Mouse (Mus musculus): ENCODE data around the gene Elovl2. TPM values are rescaled to one million over a fixed set of nuclear protein-coding genes. Genes with fewer than 3 reads are reported as not detected.
A peak's percentile ranks its signal among the peaks of the same experiment; 100 is the strongest.

Gene Elovl2
- polyA plus RNA-seq, 1 experiment from 2014 or later, result 1.2 TPM

GRCm38 (mm10) chr13:41203691-41204090 lies 16.5 kb downstream of the Elovl2 start:
- no peak for TF ChIP-seq EP300 (optimal IDR thresholded peaks at IDR 0.05)
- no peak for TF ChIP-seq CTCF (IDR thresholded peaks at IDR 0.05; ENCODE audit: low read depth)
- Histone ChIP-seq H3K9me3 (ENCODE audit: control insufficient read depth, low read length) (no peaks in the 10 kb centered on the region), H3K4me2 (replicated peaks; ENCODE audit: low read depth) (no peak overlapping the region), H3K27ac (replicated peaks) (no peak overlapping the region), H3K9ac (ENCODE audit: low read length) (no peak overlapping the region), H3K4me3 (ENCODE audit: low read depth, low read length) (no peak overlapping the region), H3K27me3 (ENCODE audit: control insufficient read depth, insufficient read depth, low read length) (no peaks in the 10 kb centered on the region), H3K4me1 (replicated peaks; ENCODE audit: control insufficient read depth, insufficient read depth) (no peaks in the 10 kb centered on the region), H3K36me3 (ENCODE audit: control insufficient read depth, insufficient read depth, low read length) (no peaks in the 10 kb centered on the region)
- no peak for DNase-seq (ENCODE audit: low spot score)
- no peak for ATAC-seq (ENCODE audit: low FRiP score, low TSS enrichment)
- 80% methylated on average over 9 of the region's 9 CpGs for WGBS

DNA sequence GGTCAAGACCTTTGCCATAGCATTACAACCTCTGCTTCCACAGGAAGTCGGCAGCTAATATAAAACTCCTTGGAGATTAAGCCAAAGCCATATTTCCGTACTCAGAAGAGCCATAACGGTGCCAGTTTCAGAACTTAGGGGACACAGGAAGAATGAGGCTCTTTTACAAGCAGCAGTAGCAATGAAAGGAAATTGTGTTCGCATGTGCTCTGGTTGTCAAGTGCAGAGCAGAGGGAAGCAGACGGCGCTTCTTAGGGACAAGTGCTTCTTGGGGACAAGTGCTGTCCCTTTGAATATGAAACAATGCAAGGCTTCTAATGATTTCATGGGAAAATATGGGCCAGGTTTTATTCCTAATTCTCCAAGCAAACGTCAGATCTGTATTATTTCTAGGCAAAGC lies 16.9 kb downstream of the Elovl2 start:
- DNase-seq (ENCODE audit: low spot score) (no peak), ATAC-seq (ENCODE audit: low FRiP score, low TSS enrichment) (no peak)
- TF ChIP-seq CTCF (IDR thresholded peaks at IDR 0.05; ENCODE audit: low read depth), result no peak
- TF ChIP-seq EP300 (optimal IDR thresholded peaks at IDR 0.05), result no peak
- H3K9ac ChIP-seq (ENCODE audit: low read length), result no peak overlapping the region
- H3K36me3 ChIP-seq (ENCODE audit: control insufficient read depth, insufficient read depth, low read length), result no peaks in the 10 kb centered on the region
- no peak overlapping the region for H3K4me3 ChIP-seq (ENCODE audit: low read depth, low read length)
- no peaks in the 10 kb centered on the region for H3K4me1 ChIP-seq (replicated peaks; ENCODE audit: control insufficient read depth, insufficient read depth)
- WGBS, result 69% methylated on average over 7 of the region's 7 CpGs
- no peaks in the 10 kb centered on the region for H3K9me3 ChIP-seq (ENCODE audit: control insufficient read depth, low read length)
- H3K27me3 ChIP-seq (ENCODE audit: control insufficient read depth, insufficient read depth, low read length), result no peaks in the 10 kb centered on the region
- H3K4me2 ChIP-seq (replicated peaks; ENCODE audit: low read depth), result no peak overlapping the region
- no peak overlapping the region for H3K27ac ChIP-seq (replicated peaks)

GRCm38 (mm10) chr13:41200861-41201260 lies 19.3 kb downstream of the Elovl2 start:
- ATAC-seq (ENCODE audit: low FRiP score, low TSS enrichment), result no peak
- H3K27ac ChIP-seq (replicated peaks), result no peak overlapping the region
- H3K36me3 ChIP-seq (ENCODE audit: control insufficient read depth, insufficient read depth, low read length), result no peaks in the 10 kb centered on the region
- DNase-seq (ENCODE audit: low spot score), result no peak
- H3K4me2 ChIP-seq (replicated peaks; ENCODE audit: low read depth), result no peak overlapping the region
- H3K27me3 ChIP-seq (ENCODE audit: control insufficient read depth, insufficient read depth, low read length), result no peaks in the 10 kb centered on the region
- TF ChIP-seq EP300 (optimal IDR thresholded peaks at IDR 0.05) (no peak), CTCF (IDR thresholded peaks at IDR 0.05; ENCODE audit: low read depth) (no peak)
- 80% methylated on average over 2 of the region's 2 CpGs for WGBS
- H3K4me3 ChIP-seq (ENCODE audit: low read depth, low read length), result no peak overlapping the region
- no peaks in the 10 kb centered on the region for H3K4me1 ChIP-seq (replicated peaks; ENCODE audit: control insufficient read depth, insufficient read depth)
- no peak overlapping the region for H3K9ac ChIP-seq (ENCODE audit: low read length)
- H3K9me3 ChIP-seq (ENCODE audit: control insufficient read depth, low read length), result no peaks in the 10 kb centered on the region

DNA sequence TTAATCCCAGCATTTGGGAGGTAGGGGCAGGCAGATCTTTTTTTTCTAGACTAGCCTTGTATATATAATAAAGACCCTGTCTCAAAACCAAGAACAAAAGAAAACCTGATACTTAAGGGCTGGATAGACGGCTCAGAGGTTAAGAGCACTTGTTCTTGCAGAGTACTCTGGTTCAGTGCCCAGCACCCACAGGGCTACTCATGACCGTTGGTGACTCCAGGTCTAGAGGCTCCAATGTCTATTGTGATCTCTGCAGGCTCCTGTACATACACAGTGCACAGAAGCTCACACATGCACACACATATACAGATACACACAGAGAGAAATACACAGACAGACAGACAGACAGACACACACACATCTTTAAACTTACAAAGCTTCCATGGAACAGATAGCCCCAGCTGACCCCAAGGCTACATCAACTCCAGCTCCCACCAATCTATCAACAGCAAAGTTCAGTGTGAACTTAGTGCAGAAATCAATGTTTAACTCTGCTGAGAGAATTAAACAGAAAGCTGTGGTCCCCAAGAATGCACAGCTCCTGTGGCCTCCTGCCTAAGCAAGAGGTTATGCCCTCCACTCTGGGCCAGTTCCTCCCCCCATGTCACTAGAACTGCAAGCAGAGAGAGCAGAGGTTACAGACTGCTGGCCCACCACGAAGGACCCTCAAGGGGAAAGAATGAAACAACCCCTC lies 24.4 kb downstream of the Elovl2 start:
- H3K27me3 ChIP-seq (ENCODE audit: control insufficient read depth, insufficient read depth, low read length), result no peaks in the 10 kb centered on the region
- no peak overlapping the region for H3K27ac ChIP-seq (replicated peaks)
- WGBS, result 47% methylated on average over 3 of the region's 3 CpGs
- no peak overlapping the region for H3K4me2 ChIP-seq (replicated peaks; ENCODE audit: low read depth)
- no peak overlapping the region for H3K9ac ChIP-seq (ENCODE audit: low read length)
- no peak overlapping the region for H3K4me3 ChIP-seq (ENCODE audit: low read depth, low read length)
- no peaks in the 10 kb centered on the region for H3K36me3 ChIP-seq (ENCODE audit: control insufficient read depth, insufficient read depth, low read length)
- H3K9me3 ChIP-seq (ENCODE audit: control insufficient read depth, low read length), result no peaks in the 10 kb centered on the region
- TF ChIP-seq CTCF (IDR thresholded peaks at IDR 0.05; ENCODE audit: low read depth), result no peak
- no peak for TF ChIP-seq EP300 (optimal IDR thresholded peaks at IDR 0.05)
- ATAC-seq (ENCODE audit: low FRiP score, low TSS enrichment) (no peak), DNase-seq (ENCODE audit: low spot score) (no peak)
- no peaks in the 10 kb centered on the region for H3K4me1 ChIP-seq (replicated peaks; ENCODE audit: control insufficient read depth, insufficient read depth)

DNA sequence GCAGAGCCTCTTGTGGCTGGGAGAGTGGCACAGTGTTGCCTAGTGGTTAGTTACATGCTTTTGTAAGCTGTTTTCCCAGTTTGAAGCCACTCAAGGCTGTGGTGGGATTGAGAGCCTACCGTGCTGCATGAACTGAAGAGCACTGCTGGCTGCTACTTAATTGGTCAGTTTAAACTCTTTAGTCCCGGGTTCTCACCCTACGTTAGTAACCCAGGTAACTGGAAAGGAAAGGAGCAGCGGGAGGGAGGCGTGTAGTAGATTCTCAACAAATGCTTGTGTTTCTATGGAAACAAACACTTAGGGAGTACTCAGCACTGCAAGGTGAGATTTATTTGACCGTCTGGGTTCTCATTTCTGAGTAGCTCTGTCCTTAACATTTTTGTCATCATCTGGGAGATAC lies 32.3 kb downstream of the Elovl2 start:
- Histone ChIP-seq H3K4me3 (ENCODE audit: low read depth, low read length) (no peak overlapping the region), H3K36me3 (ENCODE audit: control insufficient read depth, insufficient read depth, low read length) (no peaks in the 10 kb centered on the region), H3K4me2 (replicated peaks; ENCODE audit: low read depth) (no peak overlapping the region), H3K9ac (ENCODE audit: low read length) (no peak overlapping the region), H3K4me1 (replicated peaks; ENCODE audit: control insufficient read depth, insufficient read depth) (no peaks in the 10 kb centered on the region), H3K27me3 (ENCODE audit: control insufficient read depth, insufficient read depth, low read length) (no peaks in the 10 kb centered on the region), H3K9me3 (ENCODE audit: control insufficient read depth, low read length) (no peaks in the 10 kb centered on the region), H3K27ac (replicated peaks) (no peak overlapping the region)
- ATAC-seq (ENCODE audit: low FRiP score, low TSS enrichment) (no peak), DNase-seq (ENCODE audit: low spot score) (no peak)
- WGBS, result 81% methylated on average over 6 of the region's 6 CpGs
- TF ChIP-seq EP300 (optimal IDR thresholded peaks at IDR 0.05), result no peak
- no peak for TF ChIP-seq CTCF (IDR thresholded peaks at IDR 0.05; ENCODE audit: low read depth)

- 52% methylated on average over 5 of the region's 5 CpGs for WGBS
- Histone ChIP-seq H3K27ac (replicated peaks) (no peak overlapping the region), H3K4me3 (ENCODE audit: low read depth, low read length) (no peak overlapping the region), H3K36me3 (ENCODE audit: control insufficient read depth, insufficient read depth, low read length) (no peaks in the 10 kb centered on the region), H3K9me3 (ENCODE audit: control insufficient read depth, low read length) (no peaks in the 10 kb centered on the region), H3K4me1 (replicated peaks; ENCODE audit: control insufficient read depth, insufficient read depth) (no peaks in the 10 kb centered on the region), H3K27me3 (ENCODE audit: control insufficient read depth, insufficient read depth, low read length) (no peaks in the 10 kb centered on the region), H3K4me2 (replicated peaks; ENCODE audit: low read depth) (no peak overlapping the region), H3K9ac (ENCODE audit: low read length) (no peak overlapping the region)
- TF ChIP-seq EP300 (optimal IDR thresholded peaks at IDR 0.05) (no peak), CTCF (IDR thresholded peaks at IDR 0.05; ENCODE audit: low read depth) (peak; percentile 41)
- DNase-seq (ENCODE audit: low spot score) (no peak), ATAC-seq (ENCODE audit: low FRiP score, low TSS enrichment) (no peak)
Measured at GRCm38 (mm10) chr13:41158426-41158825, 61.8 kb downstream of the Elovl2 start.

Measured in stomach, postnatal 0 days (tissue).